Mouse (Mus musculus): ENCODE measurements at regions not wholly inside any gene's neighbourhood (a gene's known extent, or its start where the extent isn't known, plus 50 kb on each side); places are given as distances from the start of the nearest gene placed in this dataset.

DNA sequence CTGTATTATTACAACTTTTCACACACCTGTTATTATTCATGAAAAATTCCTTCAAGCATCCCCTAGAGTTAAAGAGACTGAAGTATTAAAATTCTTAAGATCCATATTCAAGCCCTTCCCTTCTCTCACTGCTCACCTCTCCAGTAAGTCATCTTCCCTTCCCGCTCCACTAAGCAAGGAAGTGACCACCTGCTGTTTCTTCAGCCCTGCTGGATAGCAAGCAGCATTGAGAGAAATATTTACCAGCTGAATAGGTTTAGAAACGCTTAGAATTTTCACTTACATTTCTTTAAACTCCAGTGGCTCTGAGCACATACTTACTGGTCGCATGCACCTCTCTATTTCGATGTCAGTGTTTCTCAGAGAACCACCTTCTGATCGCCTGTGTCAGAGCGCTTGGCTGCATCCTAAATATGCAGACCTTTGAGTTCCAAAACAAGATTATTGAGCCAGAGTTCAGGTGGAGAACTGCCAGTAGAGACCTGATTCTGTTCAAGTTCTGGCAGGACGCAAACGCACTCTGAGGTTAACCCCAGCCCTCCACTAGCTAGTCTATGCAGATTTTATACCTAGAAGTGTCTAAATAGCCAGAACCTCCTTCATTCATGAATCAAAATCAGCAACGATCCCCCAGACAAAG lies 314.9 kb downstream of the Mllt3 start:
- DNase-seq (ENCODE audit: low spot score in 2 of 2) = no peak

DNA sequence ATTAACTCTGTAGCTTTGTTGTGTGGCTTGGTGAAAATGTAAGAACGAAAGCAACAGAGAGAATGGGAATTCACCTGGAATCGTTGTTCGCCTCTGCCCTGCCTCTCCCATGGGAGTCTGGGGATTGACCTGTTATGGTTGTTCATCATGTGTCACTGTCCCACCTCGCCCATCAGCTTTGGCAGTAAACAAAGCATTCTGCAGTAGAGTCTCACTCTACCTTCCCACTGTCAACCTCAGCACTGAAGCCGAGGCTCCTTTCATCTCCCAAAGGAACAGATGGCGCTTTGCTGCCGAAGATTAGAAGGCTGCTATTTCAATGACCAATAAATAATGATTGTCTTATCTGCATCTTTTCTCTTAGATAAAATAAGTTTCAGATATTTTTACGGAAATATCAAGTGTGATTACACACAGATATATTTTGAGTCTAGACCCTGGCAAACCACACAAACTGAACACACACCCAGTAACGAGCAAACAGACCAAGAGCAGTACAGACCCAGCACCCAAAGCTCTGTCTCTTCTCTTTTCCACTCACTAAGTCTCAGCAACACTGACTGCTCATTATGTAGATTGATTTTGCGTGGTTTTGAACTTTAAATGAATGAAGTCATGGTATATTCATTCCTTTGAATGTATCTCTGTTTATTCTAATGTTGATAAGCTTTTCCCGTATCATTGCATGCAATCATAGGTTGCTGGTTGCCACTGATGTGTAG lies 317.8 kb downstream of the Mllt3 start:
- no peak for DNase-seq (ENCODE audit: low spot score in 2 of 2)

DNA sequence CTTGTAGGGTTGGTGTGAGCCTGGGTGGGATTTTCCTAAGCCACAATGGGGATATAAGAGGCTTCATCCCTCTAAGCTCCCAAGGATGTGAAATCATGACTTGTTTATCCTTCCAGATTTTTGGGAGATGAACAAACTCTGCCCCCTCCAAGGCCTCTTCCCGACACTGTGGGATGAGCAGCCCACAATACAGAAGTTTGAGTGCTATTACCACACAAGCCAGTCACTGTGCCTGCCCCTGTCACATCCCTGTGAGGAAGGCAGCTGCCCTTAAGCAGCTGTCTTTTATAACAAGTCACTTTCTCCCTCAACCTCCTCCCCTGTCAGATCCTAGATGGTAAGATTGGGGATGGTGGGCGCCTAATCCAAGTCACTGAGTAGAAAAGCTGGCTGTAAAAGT lies 320.5 kb downstream of the Mllt3 start:
- DNase-seq (ENCODE audit: low spot score in 2 of 2) = no peak

DNA sequence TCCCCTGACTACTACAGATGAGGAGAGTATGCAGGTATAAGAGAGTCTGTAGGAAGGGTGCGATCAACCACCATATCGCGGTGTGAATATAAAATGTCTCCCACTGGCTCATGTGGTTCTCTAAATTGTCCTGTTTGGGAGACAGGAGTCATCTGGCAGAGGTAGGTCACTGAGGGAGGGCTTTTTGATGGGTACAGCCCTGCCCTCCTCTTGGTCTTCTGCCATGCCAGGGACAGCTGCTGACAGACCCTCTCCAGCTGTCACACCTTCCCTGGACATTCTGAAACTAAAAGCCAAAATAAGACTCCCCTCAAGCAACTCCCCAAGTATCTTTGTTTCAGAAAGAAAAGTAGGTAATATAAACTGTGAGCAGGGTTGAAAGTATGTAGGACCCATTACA lies 320.9 kb downstream of the Mllt3 start:
- DNase-seq (ENCODE audit: low spot score in 2 of 2) = no peak

DNA sequence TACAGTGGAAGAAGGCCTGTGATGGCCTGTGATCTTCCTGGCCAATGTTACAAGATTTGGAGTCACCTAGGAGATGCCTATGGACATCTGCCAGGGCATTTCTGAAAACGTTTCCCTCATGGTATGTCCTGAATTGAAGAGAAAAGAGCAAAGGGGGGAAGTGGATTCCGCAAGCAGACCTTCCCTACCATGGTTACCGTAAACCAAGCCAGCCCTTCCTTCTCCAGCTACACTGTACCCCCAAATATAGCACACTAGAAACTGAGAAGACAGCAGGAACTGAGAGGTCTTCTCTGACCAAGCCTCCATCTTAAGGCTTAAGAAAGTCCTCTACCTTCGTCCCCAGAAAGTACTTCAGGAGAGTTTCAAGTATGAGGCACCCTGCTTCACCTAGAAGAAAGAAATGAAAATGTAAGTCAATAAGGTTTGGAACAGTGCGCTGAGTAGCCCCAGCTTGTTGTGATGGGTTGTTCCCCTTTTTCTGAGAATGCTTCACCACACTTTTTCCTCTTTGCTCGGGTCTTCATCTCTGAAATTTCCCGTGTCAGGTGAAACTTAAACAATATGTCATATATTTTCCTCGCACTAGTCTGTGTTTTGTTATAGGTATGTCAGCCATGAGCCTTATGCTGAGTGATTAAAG lies 321.9 kb downstream of the Mllt3 start:
- DNase-seq (ENCODE audit: low spot score in 2 of 2) = no peak

DNA sequence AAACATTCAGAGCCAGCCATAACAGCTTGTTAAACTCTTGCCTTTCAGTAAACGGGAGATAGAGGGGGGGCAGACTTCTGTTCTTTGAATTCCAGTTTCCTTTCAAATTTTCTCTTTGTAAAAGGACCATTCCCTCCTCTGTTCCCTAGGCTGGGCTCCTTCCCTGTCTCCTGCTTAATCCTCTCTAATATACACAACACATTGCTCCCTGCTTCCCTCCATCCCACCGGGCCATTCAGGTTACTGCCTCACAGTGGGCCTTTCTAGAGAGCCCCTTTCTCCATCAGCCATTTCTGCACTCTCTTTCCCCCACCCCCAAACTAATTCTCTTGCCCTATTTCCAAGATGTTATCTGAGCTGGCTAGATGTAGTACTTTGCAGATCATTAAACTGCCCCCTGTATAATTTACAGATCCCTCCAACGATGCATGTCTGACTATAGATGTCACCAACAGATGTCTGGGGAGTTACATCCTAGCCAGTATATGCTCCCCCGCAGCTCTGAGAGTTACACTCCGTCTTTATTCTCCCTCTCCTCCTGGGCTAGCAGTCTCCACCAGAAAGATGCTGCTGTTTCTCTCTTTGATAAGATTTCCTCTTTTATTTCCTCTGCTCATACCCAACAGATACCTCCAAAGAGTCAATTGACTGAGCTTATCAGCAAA lies 324.1 kb downstream of the Mllt3 start:
- DNase-seq (ENCODE audit: low spot score in 2 of 2) = no peak

DNA sequence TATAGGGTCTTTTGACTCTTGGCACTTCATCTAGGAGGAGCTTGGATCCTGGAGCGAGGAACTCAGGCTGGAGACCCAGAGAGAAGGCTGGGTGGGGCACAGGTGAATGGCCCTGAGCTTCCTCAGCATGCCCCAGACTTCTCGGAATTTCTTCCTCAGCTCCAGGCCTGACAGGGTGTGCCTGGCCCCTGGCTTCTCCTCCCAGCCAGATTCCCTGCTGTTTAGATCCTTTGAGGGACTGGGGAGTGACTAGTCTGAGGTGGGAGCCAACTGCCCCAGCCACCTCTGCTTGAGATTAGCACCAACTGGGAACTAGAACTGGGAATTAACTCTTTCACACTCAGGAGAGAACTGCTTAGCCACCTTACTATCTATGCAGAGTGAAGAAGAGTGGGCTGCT lies 325.8 kb downstream of the Mllt3 start:
- DNase-seq (ENCODE audit: low spot score in 2 of 2) = no peak

DNA sequence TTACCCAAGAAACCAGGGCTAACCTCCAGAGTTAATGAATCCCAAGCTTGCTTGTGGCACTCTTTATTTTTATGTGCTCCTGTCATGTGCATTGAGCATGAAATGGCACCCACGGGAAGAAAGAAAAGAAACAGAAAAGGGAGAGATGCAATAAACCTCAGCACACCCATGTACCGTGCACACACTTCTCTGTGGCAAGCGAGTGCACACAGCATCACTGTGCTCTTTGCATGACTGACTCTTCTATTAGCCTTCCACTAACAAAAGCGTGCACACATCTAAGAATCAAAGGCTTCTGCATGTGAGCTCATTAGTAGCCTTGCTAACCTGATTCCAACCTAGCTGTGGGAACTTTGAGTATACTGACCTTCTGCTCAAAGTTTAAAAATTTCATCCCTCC lies 330.3 kb downstream of the Mllt3 start:
- no peak for DNase-seq (ENCODE audit: low spot score in 2 of 2)

DNA sequence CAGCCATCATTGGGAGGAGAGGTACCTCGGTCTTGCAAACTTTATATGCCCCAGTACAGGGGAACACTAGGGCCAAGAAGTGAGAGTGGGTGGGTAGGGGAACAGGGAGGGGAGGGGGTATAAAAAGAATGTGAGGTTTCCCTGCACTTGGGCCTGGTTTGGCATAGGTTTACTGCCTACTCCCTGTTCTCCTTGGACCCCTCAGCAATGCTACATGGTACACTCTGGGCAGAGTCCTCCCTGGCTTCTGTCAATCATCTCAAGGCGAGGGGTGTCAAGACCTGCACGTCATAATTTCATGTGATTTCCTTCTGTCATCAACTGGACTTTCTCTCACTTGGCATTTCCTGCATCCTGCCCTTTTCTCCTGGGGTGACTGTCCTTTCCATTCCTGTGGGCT lies 330.9 kb downstream of the Mllt3 start:
- no peak for DNase-seq (ENCODE audit: low spot score in 2 of 2)

DNA sequence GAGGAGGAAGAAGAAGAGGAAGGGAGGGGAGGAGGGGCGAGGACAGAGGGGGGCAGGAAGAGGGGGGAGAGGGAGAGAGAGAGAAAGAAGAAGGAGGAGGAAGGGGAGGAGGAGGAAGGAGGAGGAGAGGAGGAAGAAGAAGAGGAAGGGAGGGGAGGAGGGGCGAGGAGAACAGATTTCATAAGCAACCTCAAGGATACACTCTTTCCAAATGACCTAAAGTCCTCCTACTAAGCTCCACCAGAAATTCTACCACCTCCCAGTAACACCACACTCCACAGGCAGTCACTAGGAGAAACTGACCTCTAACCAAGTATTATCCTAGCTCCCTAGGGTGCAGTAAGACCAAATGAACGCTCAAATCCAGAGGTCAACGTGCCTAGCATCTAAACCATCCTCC lies 332.1 kb downstream of the Mllt3 start:
- no peak for DNase-seq (ENCODE audit: low spot score in 2 of 2)

DNA sequence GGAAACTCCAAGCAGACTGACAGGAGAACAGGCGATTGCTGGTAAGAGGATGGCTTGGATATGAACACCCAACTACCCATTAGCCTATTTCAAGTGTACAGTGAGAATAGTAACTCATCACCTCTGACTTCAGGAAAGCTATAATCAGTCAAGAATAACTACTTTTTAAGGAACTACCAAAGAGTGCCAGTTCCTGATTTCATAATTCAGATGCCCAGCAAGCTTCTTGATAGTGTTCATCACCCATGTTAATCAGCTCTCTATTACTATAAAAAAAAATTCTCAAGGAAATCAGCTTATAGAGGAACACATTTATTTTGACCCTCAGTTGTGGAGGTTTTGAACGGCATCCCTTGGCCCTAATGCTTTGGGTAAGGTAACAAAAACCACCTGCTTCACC lies 332.7 kb downstream of the Mllt3 start:
- DNase-seq (ENCODE audit: low spot score in 2 of 2) = no peak

DNA sequence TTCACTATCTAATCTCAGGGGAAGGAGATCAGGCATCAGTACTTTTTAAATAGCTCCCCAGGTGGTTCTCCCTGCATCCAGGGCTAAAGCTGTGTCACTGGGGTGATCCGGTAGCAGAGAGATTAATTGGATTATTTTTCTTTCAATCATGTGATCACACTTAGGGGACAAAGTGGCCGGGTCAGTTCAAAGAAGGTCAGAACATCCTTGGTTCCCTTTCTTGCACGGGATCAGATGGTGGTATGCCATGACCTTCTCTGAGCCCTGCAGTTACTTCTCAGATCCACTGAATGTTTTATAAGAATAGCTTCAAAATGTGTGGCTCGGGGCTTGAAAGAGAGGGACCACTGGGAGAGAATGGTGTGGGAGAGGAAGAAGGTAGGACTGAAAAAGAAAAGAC lies 333.6 kb downstream of the Mllt3 start:
- no peak for DNase-seq (ENCODE audit: low spot score in 2 of 2)

DNA sequence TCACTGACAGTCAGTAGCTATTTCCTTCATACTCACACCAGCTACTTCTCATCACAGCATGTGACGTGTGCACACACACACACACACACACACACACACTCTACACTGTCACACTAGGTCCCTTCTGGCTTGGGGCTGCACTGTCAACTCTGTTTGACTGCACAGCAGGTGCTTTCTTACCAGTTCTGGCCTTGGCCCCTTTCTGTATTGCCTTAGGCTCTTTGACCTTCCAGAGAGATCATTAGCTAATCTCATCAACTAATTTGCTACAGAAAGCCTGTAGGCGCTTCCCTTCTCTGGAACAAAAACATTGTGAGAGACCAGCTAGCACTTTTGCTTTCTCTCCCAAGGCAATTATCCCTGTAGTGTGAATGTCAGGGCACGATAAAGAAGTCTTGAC lies 334.4 kb downstream of the Mllt3 start:
- DNase-seq (ENCODE audit: low spot score in 2 of 2) = no peak

DNA sequence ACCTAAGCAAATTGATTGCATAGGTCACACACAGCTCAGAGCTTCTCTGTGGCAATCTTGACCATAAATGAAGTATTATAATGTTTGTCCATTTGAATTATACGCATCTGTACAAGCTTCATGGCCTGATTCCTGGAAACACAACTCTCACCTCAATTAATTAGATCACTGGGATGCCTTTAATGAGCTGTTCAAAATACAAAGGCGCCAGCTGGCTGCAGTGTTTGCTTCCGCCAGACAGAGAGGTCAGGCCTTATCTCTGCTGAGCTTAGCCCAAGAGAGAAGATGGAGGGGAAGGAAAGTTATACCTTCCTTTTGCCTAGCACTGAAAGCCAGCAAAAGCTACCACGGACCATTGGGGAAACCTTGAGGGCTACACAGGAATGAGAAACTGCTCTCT lies 336.2 kb downstream of the Mllt3 start:
- DNase-seq (ENCODE audit: low spot score in 2 of 2) = no peak

DNA sequence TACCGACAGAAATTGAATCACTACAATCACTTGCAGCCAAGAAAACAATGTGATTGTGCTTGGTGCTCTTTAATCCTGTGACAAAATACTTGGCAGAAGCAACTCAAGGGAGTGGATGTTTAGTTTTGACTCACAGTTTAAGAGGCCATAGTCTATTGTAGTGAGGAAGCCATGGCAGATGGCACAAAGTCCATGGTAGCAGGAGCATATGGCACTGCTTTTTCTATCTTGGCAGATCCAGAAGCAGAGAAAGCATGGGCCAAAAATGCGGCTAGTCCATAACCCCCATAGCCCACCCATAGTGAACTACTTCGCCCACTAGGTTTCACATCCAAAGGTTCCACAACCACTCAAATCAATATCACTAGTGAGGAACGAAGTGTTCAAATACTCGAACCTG lies 337.4 kb downstream of the Mllt3 start:
- no peak for DNase-seq (ENCODE audit: low spot score in 2 of 2)

DNA sequence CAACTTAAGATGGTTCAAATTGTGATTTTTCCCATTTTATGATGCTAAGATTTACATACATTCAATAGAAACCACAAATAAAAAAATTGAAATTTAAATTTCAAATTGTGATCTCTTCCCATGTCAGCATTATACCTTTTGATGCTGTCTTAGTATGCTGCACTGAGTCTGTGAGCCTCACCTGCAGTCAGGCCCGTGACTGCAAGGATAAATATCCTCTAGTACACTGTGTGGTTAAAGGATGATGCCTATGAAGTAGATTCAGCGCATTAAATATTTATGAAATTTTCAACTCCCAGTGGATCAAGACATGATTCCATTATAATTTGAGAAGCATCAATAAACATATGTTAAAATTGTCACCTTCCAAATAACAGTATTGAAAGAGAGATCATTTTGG lies 340.4 kb downstream of the Mllt3 start:
- no peak for DNase-seq (ENCODE audit: low spot score in 2 of 2)

DNA sequence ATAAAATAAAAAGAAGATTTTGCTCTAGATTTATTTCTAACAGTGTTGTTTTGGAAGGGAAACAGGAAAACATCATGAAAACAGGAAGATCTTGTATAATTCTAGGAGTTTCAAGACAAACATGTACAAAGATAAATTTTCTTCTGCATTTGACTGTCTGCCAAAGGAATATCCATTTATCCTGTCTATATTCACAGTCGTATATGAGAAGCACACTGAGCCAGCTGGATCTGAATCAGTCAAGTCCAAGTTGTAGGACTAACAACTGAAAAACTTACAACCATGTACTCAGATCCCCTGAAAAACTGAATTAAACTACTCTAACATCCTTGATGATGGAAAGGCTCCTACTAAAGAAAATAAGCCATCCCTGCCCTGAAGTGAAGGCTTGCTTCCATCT lies 348.2 kb downstream of the Mllt3 start:
- DNase-seq (ENCODE audit: low spot score in 2 of 2) = no peak

DNA sequence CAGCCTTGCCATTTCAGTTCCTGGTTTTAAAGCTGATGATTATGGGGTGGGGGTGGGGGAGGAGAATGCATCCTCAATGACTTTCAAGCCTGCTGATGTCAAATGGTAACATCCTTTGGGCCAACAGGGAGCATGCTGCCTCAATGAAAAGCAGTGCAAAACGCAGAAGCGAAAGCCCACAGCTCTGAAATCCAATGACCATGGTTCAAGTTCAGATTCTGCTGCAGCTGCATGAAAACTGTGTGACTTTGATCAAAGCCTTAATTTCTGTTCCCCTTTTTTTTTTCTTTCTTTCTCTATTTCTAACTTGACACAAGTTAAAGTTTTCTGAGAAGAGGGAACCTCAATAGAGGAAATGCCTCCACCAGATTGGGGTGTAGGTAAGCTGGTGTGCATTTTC lies 350.4 kb downstream of the Mllt3 start:
- DNase-seq (ENCODE audit: low spot score in 2 of 2) = no peak

DNA sequence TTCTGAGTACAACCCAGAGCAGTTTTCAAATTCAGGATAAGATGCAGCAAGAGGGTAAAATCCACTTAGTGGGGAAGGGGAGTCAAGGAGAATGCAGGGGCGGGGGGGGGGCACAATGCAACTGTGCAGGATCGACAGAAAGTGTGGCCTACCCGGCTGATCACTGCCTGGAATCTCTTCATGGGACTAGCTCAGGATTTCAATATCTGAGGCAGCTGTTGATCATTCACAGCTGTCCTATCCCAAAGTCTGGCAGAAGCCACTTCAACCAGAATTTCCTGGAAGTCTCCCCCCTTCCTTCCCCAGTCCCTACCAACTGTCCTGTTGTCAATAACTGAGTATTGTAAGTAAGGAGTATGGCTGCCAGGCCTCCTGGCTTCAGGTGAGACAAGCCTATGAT lies 362.1 kb downstream of the Mllt3 start:
- no peak for DNase-seq (ENCODE audit: low spot score in 2 of 2)

DNA sequence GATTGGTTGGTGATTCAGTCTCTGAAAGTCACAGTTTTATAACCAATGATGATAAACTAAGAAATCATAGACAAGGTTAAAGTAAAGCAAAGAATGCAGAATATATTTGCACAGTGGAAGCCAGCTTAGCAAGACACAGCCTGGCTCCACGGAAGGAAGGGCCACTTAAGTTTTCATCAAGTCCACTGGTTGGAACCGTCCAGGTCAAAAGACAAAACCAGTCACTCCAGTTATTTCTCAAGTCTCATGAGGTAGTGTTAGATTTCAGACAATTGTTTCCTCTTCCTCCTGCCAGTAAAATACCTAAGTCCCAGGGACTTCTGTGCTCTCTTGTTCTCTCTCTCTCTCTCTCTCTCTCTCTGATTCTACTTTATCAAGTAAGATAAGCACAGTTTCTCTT lies 363.0 kb downstream of the Mllt3 start:
- DNase-seq (ENCODE audit: low spot score in 2 of 2) = no peak

DNA sequence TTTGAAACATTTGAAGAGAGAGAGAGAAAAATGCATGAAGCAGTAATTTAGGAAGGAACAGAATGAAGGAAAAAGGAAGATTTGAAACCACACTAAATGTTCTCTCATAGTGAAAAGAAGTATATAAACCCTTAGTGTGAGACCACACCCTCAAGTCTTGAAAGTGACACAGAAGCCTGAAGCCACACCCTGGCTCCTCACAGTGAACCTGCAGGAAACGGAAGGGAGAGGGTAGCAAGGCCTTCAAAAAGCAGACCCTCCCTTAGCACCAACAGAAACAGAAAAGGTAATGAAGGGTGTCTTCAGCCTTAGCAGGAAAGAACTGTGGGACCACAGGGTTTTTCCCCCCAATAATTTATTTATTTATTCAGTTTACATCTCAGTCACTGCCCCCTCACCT lies 363.7 kb downstream of the Mllt3 start:
- no peak for DNase-seq (ENCODE audit: low spot score in 2 of 2)

DNA sequence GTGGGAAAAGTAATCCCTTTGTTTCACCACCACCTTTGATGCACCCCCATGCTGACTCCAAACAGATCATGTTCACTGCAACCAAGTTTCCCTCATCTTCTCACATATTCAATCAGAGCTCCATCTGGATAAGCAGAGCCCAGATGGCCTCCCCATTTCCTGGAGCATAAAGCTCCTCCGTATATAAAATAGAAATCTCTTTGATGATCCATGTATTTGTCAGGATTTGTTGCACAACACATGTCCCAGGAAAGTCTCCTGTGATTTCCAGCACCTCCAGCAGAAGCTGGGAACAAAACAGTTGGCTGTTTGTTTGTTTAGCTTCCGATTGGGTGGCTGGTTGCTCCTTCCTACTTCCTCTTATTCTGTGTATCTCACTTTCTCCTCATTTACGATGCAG lies 364.9 kb downstream of the Mllt3 start:
- no peak for DNase-seq (ENCODE audit: low spot score in 2 of 2)

Measured in adrenal gland, postnatal 4 days (tissue).